Mouse (Mus musculus) bone marrow, adult 2 months (tissue): ENCODE results near the gene Rpl23. TPM values are rescaled to one million over a fixed set of nuclear protein-coding genes. Genes with fewer than 3 reads are reported as not detected.

Experiments used
- H3K27ac ChIP-seq: fragments of 200-500 bp; 2 replicates; pipeline ENCODE4 v1.5.1; 2012; ENCODE audit warnings: low read depth, mild to moderate bottlenecking, control low read depth, inconsistent platforms, low read length; ENCODE audit not compliant: control insufficient read depth, poor library complexity, insufficient read depth
- H3K4me1 ChIP-seq: fragments of 200-500 bp; 2 replicates; pipeline ENCODE4 v1.6.1; 2011; ENCODE audit warnings: low read length; ENCODE audit not compliant: control insufficient read depth, insufficient read depth
- H3K4me3 ChIP-seq: fragments of 200-500 bp; replicated peaks from 2 replicates; pipeline ENCODE3; 2011; ENCODE audit warnings: mild to moderate bottlenecking, low read depth, low read length, control low read depth; ENCODE audit not compliant: control insufficient read depth
- CTCF ChIP-seq: fragments of 200-500 bp; IDR thresholded peaks from 2 replicates; pipeline ENCODE4 v1.5.1; 2011; ENCODE audit warnings: low read length, control low read depth; ENCODE audit not compliant: control insufficient read depth, insufficient read depth
- POLR2A ChIP-seq: fragments of 200-500 bp; IDR thresholded peaks from 2 replicates; pipeline ENCODE4 v1.6.1; 2011; ENCODE audit warnings: low read depth, mild to moderate bottlenecking, control low read depth, low read length, borderline replicate concordance; ENCODE audit not compliant: control insufficient read depth
- WGBS: fragments of 180-500 bp; shearing (Covaris S2); methylation state at CpG from one replicate; pipeline ENCODE4 v1.1.7; 2018; 5-methylcytosine and 5-hydroxymethylcytosine counted together
- polyA plus RNA-seq: library from polyadenylated mRNA; stranded (reverse); fragments of >200 nt; gene quantifications from 2 replicates; pipeline ENCODE4 v1.2.4, GENCODE M21; 2011; ENCODE audit warnings: low replicate concordance; ENCODE audit not compliant: missing spikeins, insufficient read depth, insufficient read length

Rpl23 gene
- polyA plus RNA-seq, 1 experiment = 853 TPM

- H3K27ac ChIP-seq = peak overlapping the region; percentile 82
- peaks cover 25% of the 10 kb centered on the region for H3K4me1 ChIP-seq
- TF ChIP-seq POLR2A (no peak), CTCF (no peak)
- no peak overlapping the region for H3K4me3 ChIP-seq
- 12% methylated on average over 10 of the region's 10 CpGs for WGBS
Measured at GRCm38 (mm10) chr11:97825295-97825694, 43.1 kb upstream of the Rpl23 start.

GRCm38 (mm10) chr11:97824895-97825294 is 42.7 kb upstream of the Rpl23 start:
- Histone ChIP-seq H3K4me3 (no peak overlapping the region), H3K4me1 (peaks cover 26% of the 10 kb centered on the region), H3K27ac (peak overlapping the region; percentile 82)
- TF ChIP-seq POLR2A (no peak), CTCF (no peak)
- 14% methylated on average over 6 of the region's 6 CpGs for WGBS

GRCm38 (mm10) chr11:97824168-97824567 is 41.9 kb upstream of the Rpl23 start:
- WGBS = 88% methylated on average over 11 of the region's 11 CpGs
- TF ChIP-seq POLR2A = no peak
- TF ChIP-seq CTCF = no peak
- H3K27ac ChIP-seq = no peak overlapping the region
- no peak overlapping the region for H3K4me3 ChIP-seq
- H3K4me1 ChIP-seq = peaks cover 25% of the 10 kb centered on the region

- H3K4me1 ChIP-seq = peaks cover 30% of the 10 kb centered on the region
- TF ChIP-seq POLR2A (no peak), CTCF (no peak)
- WGBS = 85% methylated on average over 20 of the region's 20 CpGs
- H3K27ac ChIP-seq = no peak overlapping the region
- no peak overlapping the region for H3K4me3 ChIP-seq
Measured at GRCm38 (mm10) chr11:97822840-97823603, 40.8 kb upstream of the Rpl23 start.

GRCm38 (mm10) chr11:97821401-97822064 is 39.3 kb upstream of the Rpl23 start:
- 78% methylated on average over 8 of the region's 8 CpGs for WGBS
- Histone ChIP-seq H3K27ac (no peak overlapping the region), H3K4me3 (no peak overlapping the region), H3K4me1 (peaks cover 28% of the 10 kb centered on the region)
- TF ChIP-seq CTCF = no peak
- no peak for TF ChIP-seq POLR2A

GRCm38 (mm10) chr11:97820840-97821239 is 38.6 kb upstream of the Rpl23 start:
- 67% methylated on average over 4 of the region's 4 CpGs for WGBS
- no peak overlapping the region for H3K27ac ChIP-seq
- TF ChIP-seq POLR2A = no peak
- TF ChIP-seq CTCF = no peak
- peaks cover 29% of the 10 kb centered on the region for H3K4me1 ChIP-seq
- no peak overlapping the region for H3K4me3 ChIP-seq

- H3K27ac ChIP-seq = peak overlapping the region; percentile 32
- WGBS = 49% methylated on average over 5 of the region's 5 CpGs
- H3K4me3 ChIP-seq = no peak overlapping the region
- TF ChIP-seq CTCF (no peak), POLR2A (no peak)
- peaks cover 24% of the 10 kb centered on the region; the same call in 1 of the 2 replicates for H3K4me1 ChIP-seq
Measured at GRCm38 (mm10) chr11:97819923-97820322, 37.7 kb upstream of the Rpl23 start.

- TF ChIP-seq POLR2A = no peak
- no peak for TF ChIP-seq CTCF
- peaks cover 21% of the 10 kb centered on the region for H3K4me1 ChIP-seq
- H3K4me3 ChIP-seq = no peak overlapping the region
- H3K27ac ChIP-seq = no peak overlapping the region
- WGBS = 60% methylated on average over 4 of the region's 4 CpGs
Measured at GRCm38 (mm10) chr11:97819102-97819501, 36.9 kb upstream of the Rpl23 start.

GRCm38 (mm10) chr11:97818571-97818970 is 36.3 kb upstream of the Rpl23 start:
- H3K27ac ChIP-seq = peak overlapping the region; percentile 50

More at GRCm38 (mm10) chr11:97818571-97818970, 36.3 kb upstream of the Rpl23 start:
- H3K4me3 ChIP-seq = no peak overlapping the region
- H3K4me1 ChIP-seq = peaks cover 21% of the 10 kb centered on the region
- 27% methylated on average over 4 of the region's 4 CpGs for WGBS
- no peak for TF ChIP-seq POLR2A
- TF ChIP-seq CTCF = no peak
